Mouse (Mus musculus) erythroblast, embryonic 14.5 days (primary cell): Measurements from ENCODE around the gene Tph1.

Experiments
- GATA1 ChIP-seq: IDR thresholded peaks from 2 replicates; pipeline ENCODE4 v1.6.1; 2012; ENCODE audit warnings: low read length, inconsistent platforms, mixed read lengths
- TAL1 ChIP-seq: IDR thresholded peaks from 3 replicates; pipeline ENCODE4 v1.6.1; 2012; ENCODE audit warnings: low read length, inconsistent platforms, mixed read lengths

DNA sequence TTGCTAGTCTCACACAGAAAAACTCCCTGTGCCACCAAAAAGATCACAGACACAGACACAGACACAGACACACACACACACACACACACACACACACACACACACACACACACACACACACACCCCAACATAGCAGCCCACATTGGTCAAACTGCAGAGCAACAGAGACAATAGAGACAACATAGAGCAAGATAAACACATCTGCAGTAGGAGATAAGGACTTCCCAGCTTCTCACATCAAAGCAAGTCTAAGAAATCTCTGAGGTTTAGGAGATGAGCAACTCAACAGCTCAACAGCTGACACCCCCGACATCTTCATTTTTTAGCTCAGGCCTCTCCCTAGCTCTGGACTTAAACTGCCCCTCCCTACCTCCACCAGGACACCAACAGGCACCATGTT, 24.4 kb upstream of the Tph1 start:
- TF ChIP-seq GATA1 = no peak
- no peak for TF ChIP-seq TAL1
